Mouse (Mus musculus): Measurements from ENCODE around the gene Sik3. TPM values are rescaled to one million over a fixed set of nuclear protein-coding genes. Genes with fewer than 3 reads are reported as not detected.

The Sik3 gene
- polyA plus RNA-seq, 1 experiment from 2014 or later, result 8.4 TPM

DNA sequence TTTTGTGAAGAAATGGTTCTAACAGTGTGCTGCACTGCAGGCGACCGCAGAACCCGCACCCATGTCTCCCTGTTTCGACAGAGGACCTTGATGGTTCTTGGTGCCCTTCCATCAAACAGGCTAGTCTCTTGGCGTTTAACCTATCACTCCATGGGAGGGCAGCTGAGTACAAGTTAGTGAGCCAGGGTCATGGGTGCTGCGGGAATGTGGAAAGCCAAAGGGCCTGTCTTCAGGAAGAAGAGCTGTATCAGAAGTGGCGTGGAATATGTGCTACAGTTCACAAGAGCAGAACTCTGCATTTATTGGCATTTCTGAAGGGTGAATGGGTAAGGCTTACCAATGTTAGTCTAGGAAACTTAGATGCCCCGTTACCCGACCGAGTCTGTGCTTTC is 202.3 kb downstream of the Sik3 start:
- no peak overlapping the region for H3K27ac ChIP-seq (replicated peaks)
- WGBS, result 92% methylated on average over 10 of the region's 10 CpGs
- peaks cover 11% of the 10 kb centered on the region for H3K4me1 ChIP-seq
- H3K27me3 ChIP-seq (replicated peaks; ENCODE audit: low read depth, poor library complexity, severe bottlenecking), result no peaks in the 10 kb centered on the region
- peaks cover 73% of the 10 kb centered on the region for H3K36me3 ChIP-seq (replicated peaks)
- H3K9me3 ChIP-seq, result no peaks in the 10 kb centered on the region
- H3K4me3 ChIP-seq, result no peak overlapping the region
- no peak for DNase-seq (ENCODE audit: low spot score)

DNA sequence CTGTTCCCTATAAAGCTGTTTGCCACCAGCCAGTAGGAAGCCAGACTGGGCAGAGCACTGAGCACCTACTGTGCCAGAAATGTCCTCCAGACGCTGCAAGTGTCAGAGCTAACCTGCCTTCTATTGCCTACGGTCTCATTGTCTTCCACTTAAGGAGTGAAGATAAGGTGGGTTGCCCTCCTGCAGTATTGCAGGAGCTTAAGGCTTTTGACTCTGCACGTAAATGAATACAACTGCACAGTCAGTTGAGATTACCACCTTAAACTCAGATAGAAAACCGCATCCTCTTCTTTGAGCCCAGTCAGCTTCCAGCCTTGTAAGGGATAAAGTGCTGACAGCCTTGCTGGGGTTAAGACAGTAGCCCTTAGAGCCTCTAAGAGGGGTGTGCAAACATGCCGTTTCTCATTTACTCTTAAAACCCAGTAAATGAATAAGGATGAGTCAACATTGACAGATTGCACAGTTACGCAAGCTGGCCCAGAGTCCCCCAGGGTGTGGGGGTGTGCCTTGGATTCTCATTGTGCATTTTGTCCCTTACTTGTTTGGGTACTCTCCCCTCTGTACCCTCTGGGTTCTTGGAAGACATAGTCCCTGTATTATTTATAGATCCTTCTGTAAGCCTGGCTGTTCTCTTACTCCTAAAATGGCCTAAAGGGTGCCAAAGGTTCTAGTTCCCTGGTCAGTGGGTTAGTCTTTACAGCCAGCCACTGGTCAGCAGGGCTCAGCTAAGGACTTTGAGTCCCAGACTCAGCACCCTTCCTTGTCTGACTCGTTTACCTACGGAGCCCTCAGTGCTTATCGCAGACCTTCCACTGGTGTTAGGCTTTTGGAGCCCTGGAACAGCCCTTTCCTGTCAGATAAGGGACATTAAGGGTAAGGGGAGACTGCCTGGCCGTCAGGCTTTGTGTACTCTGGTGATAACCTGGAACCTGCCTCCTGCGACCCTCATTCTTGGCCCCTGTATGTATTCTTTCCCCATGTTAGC is 203.0 kb downstream of the Sik3 start:
- Histone ChIP-seq H3K4me3 (no peak overlapping the region), H3K27ac (replicated peaks) (no peak overlapping the region), H3K9me3 (no peaks in the 10 kb centered on the region), H3K4me1 (peaks cover 11% of the 10 kb centered on the region), H3K27me3 (replicated peaks; ENCODE audit: low read depth, poor library complexity, severe bottlenecking) (no peaks in the 10 kb centered on the region), H3K36me3 (replicated peaks) (peaks cover 73% of the 10 kb centered on the region)
- WGBS, result 83% methylated on average over 11 of the region's 11 CpGs
- no peak for DNase-seq (ENCODE audit: low spot score)

DNA sequence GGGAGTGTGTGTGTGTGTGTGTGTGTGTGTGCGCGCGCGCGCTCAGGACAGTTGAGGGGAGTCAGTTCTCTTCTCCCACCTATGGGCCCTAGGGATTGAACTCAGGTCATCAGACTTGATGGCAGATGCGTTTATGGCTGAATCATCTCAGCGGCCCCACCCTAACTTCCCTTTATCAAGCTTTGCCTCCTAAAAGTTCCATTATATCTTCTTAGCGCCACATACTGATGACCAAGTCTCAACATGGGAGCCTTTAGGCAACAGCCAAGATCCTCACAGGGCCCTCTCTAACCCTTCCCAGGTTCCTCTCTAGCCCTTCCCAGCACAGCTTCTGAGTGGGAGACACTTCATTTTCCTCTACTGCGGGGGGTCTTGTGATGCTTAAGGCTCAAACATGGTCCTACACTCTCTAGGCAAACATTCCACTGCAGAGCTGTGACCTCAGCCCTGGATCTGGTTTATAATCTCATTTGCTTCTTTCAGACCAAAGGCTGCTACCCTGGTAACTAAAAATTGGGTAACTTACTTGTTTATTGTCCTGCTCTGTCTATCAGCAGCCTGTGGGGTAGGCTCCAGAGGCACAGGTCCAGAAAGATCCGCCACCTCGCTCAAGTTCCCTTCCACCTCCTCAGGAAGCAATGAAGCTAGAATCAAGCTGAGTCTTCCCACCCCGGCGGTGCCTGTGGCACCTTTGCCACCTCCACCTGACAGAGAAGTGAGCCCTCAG is 204.3 kb downstream of the Sik3 start:
- Histone ChIP-seq H3K4me1 (peaks cover 11% of the 10 kb centered on the region), H3K4me3 (no peak overlapping the region), H3K27me3 (replicated peaks; ENCODE audit: low read depth, poor library complexity, severe bottlenecking) (no peaks in the 10 kb centered on the region), H3K9me3 (no peaks in the 10 kb centered on the region), H3K36me3 (replicated peaks) (peaks cover 73% of the 10 kb centered on the region), H3K27ac (replicated peaks) (no peak overlapping the region; the same call in 1 of the 2 replicates)
- 92% methylated on average over 13 of the region's 13 CpGs for WGBS
- no peak for DNase-seq (ENCODE audit: low spot score)

GRCm38 (mm10) chr9:46218176-46218575 is 205.6 kb downstream of the Sik3 start:
- no peak overlapping the region for H3K27ac ChIP-seq (replicated peaks)
- H3K27me3 ChIP-seq (replicated peaks; ENCODE audit: low read depth, poor library complexity, severe bottlenecking), result no peaks in the 10 kb centered on the region
- no peak for DNase-seq (ENCODE audit: low spot score)
- no peak overlapping the region for H3K4me3 ChIP-seq
- 78% methylated on average over 9 of the region's 9 CpGs for WGBS
- H3K4me1 ChIP-seq, result peaks cover 11% of the 10 kb centered on the region
- no peaks in the 10 kb centered on the region for H3K9me3 ChIP-seq
- H3K36me3 ChIP-seq (replicated peaks), result peaks cover 73% of the 10 kb centered on the region

GRCm38 (mm10) chr9:46223090-46223489 is 210.5 kb downstream of the Sik3 start:
- DNase-seq (ENCODE audit: low spot score), result no peak
- Histone ChIP-seq H3K36me3 (replicated peaks) (peaks cover 51% of the 10 kb centered on the region), H3K9me3 (no peaks in the 10 kb centered on the region), H3K27me3 (replicated peaks; ENCODE audit: low read depth, poor library complexity, severe bottlenecking) (no peaks in the 10 kb centered on the region), H3K27ac (replicated peaks) (no peak overlapping the region), H3K4me1 (no peaks in the 10 kb centered on the region), H3K4me3 (no peak overlapping the region)
- 93% methylated on average over 6 of the region's 6 CpGs for WGBS

- 88% methylated on average over 3 of the region's 3 CpGs for WGBS
- no peak overlapping the region for H3K4me3 ChIP-seq
- no peak overlapping the region for H3K27ac ChIP-seq (replicated peaks)
- H3K4me1 ChIP-seq, result no peaks in the 10 kb centered on the region
- H3K9me3 ChIP-seq, result no peaks in the 10 kb centered on the region
- DNase-seq (ENCODE audit: low spot score), result no peak
- peaks cover 46% of the 10 kb centered on the region for H3K36me3 ChIP-seq (replicated peaks)
- peaks cover 7% of the 10 kb centered on the region; the same call in 1 of the 2 replicates for H3K27me3 ChIP-seq (replicated peaks; ENCODE audit: low read depth, poor library complexity, severe bottlenecking)
These were observed 211.5 kb downstream of the Sik3 start for GRCm38 (mm10) chr9:46224101-46224500.

GRCm38 (mm10) chr9:46224945-46225660 is 212.5 kb downstream of the Sik3 start:
- no peak overlapping the region for H3K27ac ChIP-seq (replicated peaks)
- DNase-seq (ENCODE audit: low spot score), result no peak
- H3K27me3 ChIP-seq (replicated peaks; ENCODE audit: low read depth, poor library complexity, severe bottlenecking), result peaks cover 13% of the 10 kb centered on the region
- H3K9me3 ChIP-seq, result no peaks in the 10 kb centered on the region
- peaks cover 8% of the 10 kb centered on the region for H3K4me1 ChIP-seq
- WGBS, result 73% methylated on average over 5 of the region's 5 CpGs
- peaks cover 36% of the 10 kb centered on the region for H3K36me3 ChIP-seq (replicated peaks)
- no peak overlapping the region for H3K4me3 ChIP-seq

GRCm38 (mm10) chr9:46227064-46227614 is 214.5 kb downstream of the Sik3 start:
- Histone ChIP-seq H3K4me1 (peaks cover 16% of the 10 kb centered on the region), H3K27me3 (replicated peaks; ENCODE audit: low read depth, poor library complexity, severe bottlenecking) (peaks cover 33% of the 10 kb centered on the region), H3K9me3 (no peaks in the 10 kb centered on the region), H3K36me3 (replicated peaks) (peaks cover 16% of the 10 kb centered on the region), H3K4me3 (no peak overlapping the region), H3K27ac (replicated peaks) (no peak overlapping the region)
- WGBS, result 89% methylated on average over 3 of the region's 3 CpGs
- DNase-seq (ENCODE audit: low spot score), result no peak

DNA sequence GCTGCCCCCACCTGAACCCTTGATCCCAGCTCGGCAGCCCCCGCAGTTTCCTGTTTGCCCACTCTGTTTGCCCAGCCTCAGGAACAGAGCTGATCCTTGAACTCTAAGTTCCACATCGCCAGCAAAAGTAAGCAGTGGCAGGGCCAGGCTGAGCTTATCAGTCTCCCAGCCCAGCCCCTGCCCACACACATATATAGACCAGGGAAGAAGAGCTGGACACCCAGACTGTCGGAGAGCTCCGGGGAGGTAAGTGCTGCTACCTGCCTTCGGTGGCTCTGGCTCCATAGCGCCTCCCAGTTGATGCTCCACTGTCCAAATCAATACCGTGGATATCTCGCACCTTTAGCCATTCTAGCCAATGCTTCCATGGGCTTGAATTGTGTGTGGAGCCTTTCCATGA is 215.9 kb downstream of the Sik3 start, which contains the start of gene Apoa1:
Gene Apoa1 (plus strand): TSS at position 90 of the 400 bp plus-strand sequence.
- Histone ChIP-seq H3K27ac (replicated peaks) (no peak within 1 kb of the TSS), H3K4me1 (peaks cover 16% of the 10 kb centered on the region), H3K27me3 (replicated peaks; ENCODE audit: low read depth, poor library complexity, severe bottlenecking) (peaks cover 42% of the 10 kb centered on the region), H3K4me3 (no peak within 1 kb of the TSS), H3K36me3 (replicated peaks) (peaks cover 2% of the 10 kb centered on the region; the same call in 1 of the 2 replicates), H3K9me3 (no peaks in the 10 kb centered on the region)
- DNase-seq (ENCODE audit: low spot score), result no peak
- WGBS, result 63% methylated on average over 9 of the region's 9 CpGs

- peak; percentile 90 for DNase-seq (ENCODE audit: low spot score)
- H3K4me3 ChIP-seq, result peak overlapping the region; percentile 63
- 16% methylated on average over 37 of the region's 37 CpGs for WGBS
- H3K9me3 ChIP-seq, result no peaks in the 10 kb centered on the region
- H3K36me3 ChIP-seq (replicated peaks), result no peaks in the 10 kb centered on the region
- H3K27me3 ChIP-seq (replicated peaks; ENCODE audit: low read depth, poor library complexity, severe bottlenecking), result peaks cover 52% of the 10 kb centered on the region
- H3K4me1 ChIP-seq, result peaks cover 16% of the 10 kb centered on the region
- H3K27ac ChIP-seq (replicated peaks), result peak overlapping the region; percentile 84
These were observed 217.2 kb downstream of the Sik3 start for GRCm38 (mm10) chr9:46229573-46230449.

GRCm38 (mm10) chr9:46230450-46230975 is 217.9 kb downstream of the Sik3 start:
- no peak for DNase-seq (ENCODE audit: low spot score)
- 19% methylated on average over 13 of the region's 13 CpGs for WGBS
- Histone ChIP-seq H3K9me3 (no peaks in the 10 kb centered on the region), H3K4me1 (peaks cover 21% of the 10 kb centered on the region), H3K4me3 (peak overlapping the region; percentile 63), H3K27me3 (replicated peaks; ENCODE audit: low read depth, poor library complexity, severe bottlenecking) (peaks cover 52% of the 10 kb centered on the region), H3K27ac (replicated peaks) (peak overlapping the region; percentile 84), H3K36me3 (replicated peaks) (no peaks in the 10 kb centered on the region)
